18 mouse cellular contexts compared by ENCODE assay signal in the genomic region with DNA sequence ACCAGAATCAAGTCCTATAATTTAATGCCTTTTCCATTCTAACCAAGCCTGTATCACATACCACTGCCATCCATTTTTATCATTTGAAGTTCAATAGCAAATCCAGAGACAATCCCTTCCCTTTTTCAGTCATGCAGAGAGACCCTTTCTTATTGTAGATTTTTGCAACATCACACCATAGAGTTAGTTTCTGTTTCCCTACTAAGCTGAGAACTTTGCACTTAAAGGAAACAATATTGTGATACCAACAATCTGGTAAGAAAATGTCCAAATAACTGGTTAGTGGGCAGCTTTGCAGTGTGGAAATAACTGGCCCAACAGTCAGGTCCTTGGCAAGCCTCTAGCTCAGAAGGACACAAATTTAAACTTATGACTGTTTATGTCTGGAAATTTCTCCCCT. TPM values are rescaled to one million over a fixed set of nuclear protein-coding genes. Genes with fewer than 3 reads are reported as not detected.
"Had no signal": no experiment of that assay in that cellular context is flagged by ENCODE, and none has a peak within 500 bp of the region (broad histone marks: within the 10 kb centered on the region; RNA-seq: fewer than 3 reads in every experiment).

No protein-coding gene starts in this region.

- H3K27ac ChIP-seq: kidney, postnatal 0 days; layer of hippocampus, adult 2 months; limb, embryonic 12.5 days; lung, embryonic 15.5 days; midbrain, embryonic 15.5 days; neural tube, embryonic 13.5 days had no signal

- H3K36me3 ChIP-seq: limb, embryonic 12.5 days; midbrain, embryonic 15.5 days; neural tube, embryonic 13.5 days had no signal

- DNase-seq: kidney, adult 8-10 months; kidney, postnatal 36 days; retina, postnatal 1 day; right cerebral cortex, postnatal 4 days; thymus, postnatal 36 days had no signal

- ATAC-seq: intestine, postnatal 0 days; midbrain, embryonic 15.5 days had no signal

- H3K4me3 ChIP-seq: layer of hippocampus, adult 2 months; limb, embryonic 12.5 days; lung, embryonic 15.5 days; midbrain, embryonic 15.5 days; neural tube, embryonic 13.5 days had no signal

- H3K27me3 ChIP-seq: limb, embryonic 12.5 days; lung, embryonic 15.5 days; megakaryocyte, embryonic 14.5 days; midbrain, embryonic 15.5 days; neural tube, embryonic 13.5 days had no signal

- H3K9ac ChIP-seq: limb, embryonic 12.5 days; lung, embryonic 15.5 days; midbrain, embryonic 15.5 days; neural tube, embryonic 13.5 days had no signal

- H3K9me3 ChIP-seq: limb, embryonic 12.5 days; lung, embryonic 15.5 days; megakaryocyte, embryonic 14.5 days; midbrain, embryonic 15.5 days; neural tube, embryonic 13.5 days had no signal

- H3K4me2 ChIP-seq: limb, embryonic 12.5 days; lung, embryonic 15.5 days; midbrain, embryonic 11.5 days; midbrain, embryonic 15.5 days; neural tube, embryonic 13.5 days had no signal

RNA-seq across cellular contexts. Expression of a gene that starts 37.1 kb away (rescaled TPM):
- total RNA-seq: layer of hippocampus, adult 2 months; liver, adult 2 months had no signal
- polyA plus RNA-seq: intestine, postnatal 0 days; kidney, postnatal 0 days; liver, adult 2 months; liver, embryonic 16.5 days; lung, embryonic 15.5 days; neural tube, embryonic 13.5 days; spleen, adult 2 months; stomach, embryonic 16.5 days had no signal
